Mouse (Mus musculus) gastrocnemius, adult 8-10 months (tissue): ENCODE data around the gene Cradd. TPM values are rescaled to one million over a fixed set of nuclear protein-coding genes. Genes with fewer than 3 reads are reported as not detected.

Source experiments
- DNase-seq, 2 experiments: peaks; one replicate each; pipeline ENCODE4 v3.0.0; 2022; ENCODE audit warnings: low spot score in 2 of 2
- total RNA-seq, 4 experiments: library from RNA; stranded (reverse); gene quantifications; 2 replicates each; pipeline ENCODE4 v1.2.4; 2022

The Cradd gene
- total RNA-seq, 4 experiments from 2014 or later, result 6.7 to 18.0 (median 8.4) TPM

DNA sequence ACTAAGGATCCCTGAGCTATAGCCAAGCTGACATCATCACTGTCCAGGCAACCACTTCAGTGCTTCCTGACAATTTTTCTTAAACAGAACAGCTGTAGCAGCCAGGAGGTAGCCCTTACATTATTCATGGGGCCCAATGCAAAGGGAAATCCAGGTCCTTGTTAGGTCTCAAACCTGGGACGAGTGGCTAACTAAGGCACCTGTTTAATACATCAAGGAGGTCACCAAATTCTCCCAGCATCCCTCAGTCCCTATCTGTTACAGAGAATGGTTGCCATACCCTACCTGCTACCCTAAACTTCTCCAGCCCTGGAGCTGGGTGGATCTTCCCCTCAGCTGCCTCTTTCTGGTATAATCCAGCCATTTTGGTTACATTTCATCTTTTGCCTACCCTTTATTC lies 10.9 kb upstream of the Cradd start:
- DNase-seq, result no peak

DNA sequence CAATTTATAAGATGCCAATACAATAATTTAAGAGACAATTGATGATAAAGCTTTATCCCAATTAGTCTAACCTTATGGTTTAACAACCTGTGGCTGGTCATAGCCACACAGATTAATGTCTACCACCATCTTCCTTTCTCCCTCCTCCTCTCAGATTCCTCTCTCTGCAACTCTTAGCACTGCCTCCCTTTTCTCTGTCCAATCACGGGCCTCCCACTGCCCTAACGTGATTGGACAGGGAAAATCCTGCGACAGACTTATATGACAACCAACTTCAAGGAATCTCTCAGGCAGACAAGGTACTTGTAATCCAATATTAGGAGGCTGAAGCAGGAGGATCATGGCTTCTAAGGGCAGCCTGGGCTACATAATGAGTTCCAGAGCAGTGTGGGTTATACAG lies 8.7 kb upstream of the Cradd start:
- DNase-seq, result no peak

DNA sequence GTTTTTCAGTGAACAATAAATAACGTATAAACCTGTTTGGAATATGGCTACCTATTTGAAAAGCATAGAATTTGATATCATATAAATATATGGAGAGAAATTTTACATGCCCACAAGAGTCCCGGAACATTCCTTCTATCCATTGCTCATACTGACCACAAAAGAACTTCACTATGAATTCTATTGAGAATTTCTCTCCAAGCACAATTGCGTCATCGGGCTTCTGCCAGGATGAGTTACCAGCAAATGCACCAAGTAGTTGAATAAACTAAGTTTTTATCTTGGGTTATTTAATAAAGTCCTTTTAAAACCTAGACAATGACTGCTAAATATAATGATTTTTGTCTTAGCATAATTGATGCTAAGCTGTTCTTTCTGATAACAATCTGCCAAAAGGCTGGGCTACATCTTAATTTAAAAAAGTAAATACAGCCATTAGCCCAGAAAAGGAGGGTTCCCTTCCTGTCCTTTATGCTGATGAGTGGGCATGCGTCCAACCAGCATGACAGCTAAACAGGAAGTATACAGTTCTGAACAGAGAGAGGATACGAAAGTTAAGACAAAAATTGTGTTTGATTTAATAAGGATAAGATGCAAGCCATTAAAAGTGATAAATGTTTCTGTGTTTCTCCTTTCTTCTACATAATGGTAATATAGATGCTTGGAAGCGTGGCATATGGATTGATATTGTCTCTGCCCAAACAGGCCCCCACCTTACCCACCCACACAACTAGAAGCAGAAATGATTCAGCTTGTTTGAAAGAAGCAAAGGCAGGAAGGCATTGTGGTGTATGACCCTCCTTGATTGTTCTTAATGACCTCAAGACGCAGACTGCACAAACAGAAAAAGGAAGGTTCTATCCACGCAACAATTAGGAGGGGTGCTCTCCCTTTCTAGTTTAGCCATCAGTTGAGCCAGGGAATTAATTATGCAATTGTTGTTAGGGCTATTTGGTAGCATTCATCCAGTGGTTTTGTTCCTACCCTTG lies 6.7 kb upstream of the Cradd start:
- no peak for DNase-seq

DNA sequence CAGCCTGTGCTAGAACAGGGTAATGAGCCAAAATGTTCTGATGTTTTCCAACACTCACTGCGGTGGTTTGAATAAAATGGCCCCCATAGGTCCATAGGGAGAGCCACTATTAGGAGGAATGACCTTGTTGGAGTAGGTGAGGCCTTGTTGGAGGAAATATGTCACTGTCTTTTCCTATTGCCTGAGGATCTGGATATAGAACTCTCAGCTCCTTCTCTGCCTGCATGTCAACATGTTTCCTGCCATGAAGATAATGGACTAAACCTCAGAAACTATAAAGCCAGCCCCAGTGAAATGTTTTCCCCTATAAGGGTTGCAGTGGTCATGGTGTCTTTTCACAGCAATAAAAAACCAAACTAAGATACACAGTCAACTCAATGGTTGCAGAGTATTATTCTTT lies 6.0 kb upstream of the Cradd start:
- DNase-seq, result no peak

DNA sequence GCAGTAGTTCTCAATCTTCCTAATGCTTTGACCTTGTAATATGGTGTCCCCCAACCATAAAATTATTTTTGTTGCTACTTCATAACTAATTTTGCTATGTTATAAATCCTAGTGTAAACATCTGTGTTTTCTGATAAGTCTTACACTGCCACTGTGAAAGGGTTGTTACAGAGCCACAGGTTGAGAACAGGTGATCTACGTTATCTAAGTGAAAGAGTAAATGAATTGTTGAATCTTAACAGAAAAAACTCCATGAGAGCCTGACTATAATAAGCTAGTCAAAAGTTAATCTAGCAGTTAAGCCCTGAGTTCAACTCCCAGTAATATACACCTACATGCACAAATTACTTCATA lies 322 bp upstream of the Cradd start:
- DNase-seq, result no peak

DNA sequence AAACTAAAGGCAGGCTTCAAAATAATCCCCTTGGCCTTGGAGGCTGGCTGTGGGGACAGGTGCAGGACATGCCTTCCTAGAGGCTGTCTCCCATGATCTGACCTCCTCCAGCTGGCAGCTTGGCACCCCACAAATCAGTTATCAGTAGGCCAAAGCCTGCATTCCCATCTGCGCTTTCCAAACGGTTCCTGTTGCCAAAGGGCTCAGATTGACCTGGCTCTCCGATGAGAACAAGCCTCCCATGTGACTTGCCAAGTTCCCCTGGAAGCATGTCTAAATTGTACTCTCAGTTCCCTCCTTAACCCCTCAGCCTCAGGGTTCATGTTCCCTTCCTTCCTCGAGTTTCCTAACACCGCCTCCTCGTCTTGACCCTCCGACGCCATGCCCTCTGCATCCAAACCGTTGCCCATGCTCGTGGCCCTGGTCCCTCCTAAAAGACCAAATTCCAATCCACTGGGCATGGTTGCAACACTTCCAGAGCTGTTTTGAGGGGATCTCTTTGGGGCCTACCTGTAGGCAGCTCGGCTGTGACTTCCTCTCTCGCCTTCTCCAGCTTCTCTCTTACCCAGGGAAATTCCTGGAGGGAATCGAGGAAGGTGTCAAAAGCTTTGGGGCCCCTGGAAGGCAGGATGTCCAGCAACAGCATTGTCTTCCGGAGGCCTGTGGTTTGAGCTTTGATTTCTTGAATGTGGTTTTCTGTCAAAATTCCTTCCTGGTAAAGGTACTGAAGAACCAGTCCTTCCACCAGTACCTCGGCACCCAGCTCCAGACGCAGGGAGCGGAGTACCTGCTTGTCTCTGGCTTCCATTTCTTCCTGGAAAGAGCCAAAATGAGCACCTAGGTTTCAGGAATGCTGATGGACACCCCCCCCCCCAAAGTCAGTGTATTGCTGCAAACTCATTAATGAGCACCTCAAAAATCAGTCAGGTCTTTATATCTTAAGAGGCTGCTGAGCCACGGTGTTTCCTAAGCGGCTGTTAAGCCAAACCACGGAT lies 1.6 kb downstream of the Cradd start:
- DNase-seq, result peak; percentile 80 to 91

DNA sequence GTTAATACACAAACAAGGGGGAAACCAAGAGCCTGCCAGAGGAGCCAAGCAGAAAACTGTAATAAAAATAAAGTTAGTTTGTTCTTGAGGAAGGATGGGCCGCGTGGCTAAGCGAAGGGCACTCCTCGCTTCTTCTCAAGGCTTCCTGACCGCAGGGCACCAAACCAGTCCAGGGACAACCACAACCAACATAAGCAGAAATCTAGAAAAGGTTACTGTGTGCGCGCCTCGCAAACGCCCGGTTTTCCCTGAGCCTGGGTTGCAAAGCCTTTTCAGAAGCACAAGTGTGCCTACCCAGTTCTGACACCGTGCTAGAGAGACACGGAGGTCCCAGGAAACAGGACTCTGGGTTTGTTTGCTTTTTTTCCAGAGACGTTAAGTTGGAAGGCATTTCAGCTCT lies 4.9 kb downstream of the Cradd start:
- no peak for DNase-seq

DNA sequence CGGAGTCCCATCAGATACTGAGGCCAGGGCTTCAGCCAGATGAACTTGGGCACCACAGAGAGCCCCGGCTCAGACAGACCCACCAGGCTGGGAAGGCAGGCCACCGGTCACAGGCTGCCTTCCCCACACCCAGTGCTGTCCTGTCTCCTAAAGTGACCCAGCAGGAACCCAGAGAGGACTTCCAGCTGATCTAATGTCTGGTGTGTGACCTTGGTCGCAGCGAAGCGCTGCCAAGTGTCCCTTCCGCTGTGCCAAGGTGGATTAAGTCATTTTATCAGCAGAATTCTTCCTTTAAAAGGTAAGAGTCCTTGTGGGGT lies 5.6 kb downstream of the Cradd start:
- DNase-seq, result peak; percentile 45 to 64

DNA sequence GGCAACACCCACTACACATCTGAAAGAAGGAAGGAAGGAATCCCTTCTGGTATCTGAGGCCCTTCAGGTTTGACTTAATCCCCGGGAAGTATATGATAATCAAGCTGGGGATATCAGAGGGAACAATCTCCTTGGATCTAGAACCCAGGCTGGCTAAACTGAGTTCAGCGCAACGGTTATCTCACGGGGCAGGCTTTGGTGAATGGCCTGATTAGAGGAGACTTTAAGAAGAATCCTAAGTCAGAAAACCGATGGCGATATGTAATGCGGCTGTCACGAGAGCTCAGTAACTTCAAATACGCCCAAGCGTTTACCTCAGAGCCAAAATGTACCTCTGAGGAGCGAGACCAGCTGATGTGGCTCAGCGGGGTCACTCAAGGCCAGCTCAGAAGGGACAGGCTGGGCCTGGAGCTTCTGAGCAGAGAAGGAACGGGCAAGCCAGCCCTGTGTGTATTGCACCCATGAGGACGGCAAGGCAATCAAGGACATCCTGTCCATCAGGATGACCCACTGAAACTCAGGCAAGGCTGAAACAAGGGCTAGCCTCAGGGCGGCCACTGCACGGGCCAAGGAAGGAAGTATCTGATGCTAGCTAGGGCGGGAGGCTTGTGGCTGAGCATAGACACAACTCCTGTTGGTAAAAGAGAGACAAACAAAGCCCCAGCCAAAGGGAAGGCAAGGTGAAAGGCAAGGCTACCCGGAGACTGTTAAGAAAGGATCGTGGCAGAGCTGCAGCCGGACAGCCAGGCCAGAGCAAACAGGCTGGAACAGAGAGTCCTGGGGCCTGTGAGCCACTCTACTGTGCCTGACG lies 6.1 kb downstream of the Cradd start:
- DNase-seq, result peak; percentile 39 to 61

DNA sequence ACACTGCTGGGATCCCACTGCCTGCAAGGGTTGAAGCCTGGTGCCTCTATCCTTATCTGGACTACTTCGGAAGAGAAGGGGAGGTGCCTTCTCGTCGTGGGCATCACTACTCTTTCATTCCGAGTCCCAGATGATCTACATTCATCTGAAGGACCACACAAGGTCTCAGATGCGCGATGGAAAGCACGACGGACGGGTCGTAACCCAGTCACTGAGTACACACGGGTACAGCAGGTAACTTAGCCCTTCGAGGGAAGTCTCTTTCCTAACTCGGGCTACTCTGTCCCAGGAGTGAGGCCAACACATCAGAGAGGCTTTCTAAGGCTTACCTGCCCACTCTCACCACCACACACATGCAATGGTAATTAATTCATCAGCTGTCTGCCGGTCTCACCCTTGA lies 6.8 kb downstream of the Cradd start:
- DNase-seq, result no peak

DNA sequence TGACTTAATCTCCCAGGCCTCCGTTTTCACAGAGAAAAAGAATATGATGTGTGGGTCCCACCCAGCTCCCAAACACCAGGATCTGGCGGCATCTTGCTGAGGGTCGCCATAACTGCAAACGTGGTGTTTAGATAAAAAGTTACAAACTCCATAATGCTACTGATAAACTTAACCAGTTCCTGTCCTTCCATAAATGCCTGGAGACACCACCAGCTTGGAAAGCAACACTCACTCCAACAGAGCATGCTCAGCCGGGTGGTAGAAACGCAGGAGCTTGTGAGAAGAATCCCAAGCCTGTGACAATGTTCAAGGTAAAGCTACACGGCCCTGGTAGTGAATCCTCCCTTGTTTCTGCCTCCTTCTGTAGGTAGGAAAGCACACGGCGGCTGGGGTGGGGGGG lies 7.3 kb downstream of the Cradd start:
- no peak for DNase-seq

DNA sequence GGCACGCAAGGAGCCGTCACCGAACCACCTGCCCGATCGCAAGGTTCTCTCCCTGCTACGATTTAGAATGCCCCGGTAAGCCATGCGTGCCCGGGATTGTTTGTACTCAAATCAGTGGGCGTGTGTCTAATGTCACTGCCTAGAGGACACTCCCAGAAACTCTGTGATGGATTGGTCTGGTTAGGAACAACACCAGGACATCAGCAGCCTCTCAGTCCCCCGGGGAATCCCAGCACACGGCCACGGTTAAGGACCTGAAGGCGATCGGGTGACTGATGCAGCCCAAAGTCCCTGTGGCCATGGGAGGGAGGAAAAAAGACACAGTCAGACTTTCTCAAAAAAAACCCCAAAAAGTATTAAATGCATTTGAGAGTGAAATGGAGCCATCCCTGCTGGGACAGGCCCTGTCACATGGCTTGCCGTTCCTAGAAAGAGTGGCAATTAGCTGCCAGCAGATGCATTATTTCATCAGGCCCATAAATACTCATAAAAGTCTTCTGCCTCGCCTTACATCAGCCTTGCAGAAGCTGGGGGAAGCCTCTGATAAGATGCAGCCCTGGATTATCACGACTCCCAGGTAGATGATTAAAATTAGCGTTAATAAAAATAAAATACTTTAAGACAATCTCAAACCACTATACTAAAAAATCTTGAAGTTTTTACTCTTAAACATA lies 8.0 kb downstream of the Cradd start:
- no peak for DNase-seq

DNA sequence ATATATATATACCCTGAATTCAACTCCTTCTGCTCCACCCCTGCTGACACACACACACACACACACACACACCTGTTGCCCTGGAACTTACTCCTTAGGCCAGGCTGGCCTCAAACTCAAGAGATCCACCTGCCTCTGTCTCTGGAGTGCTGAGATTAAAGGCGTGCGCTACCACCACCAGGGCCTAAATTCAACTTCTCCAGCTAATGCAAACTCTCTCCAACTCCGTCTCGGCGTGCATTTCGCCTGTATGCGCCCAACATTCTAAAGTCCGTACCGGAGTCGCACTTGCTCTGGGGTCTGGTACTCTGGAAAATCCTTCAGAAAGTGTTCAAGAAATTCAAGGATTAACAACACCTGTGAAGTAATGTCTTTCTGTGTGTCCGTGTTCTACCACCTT lies 8.6 kb downstream of the Cradd start:
- DNase-seq, result no peak

DNA sequence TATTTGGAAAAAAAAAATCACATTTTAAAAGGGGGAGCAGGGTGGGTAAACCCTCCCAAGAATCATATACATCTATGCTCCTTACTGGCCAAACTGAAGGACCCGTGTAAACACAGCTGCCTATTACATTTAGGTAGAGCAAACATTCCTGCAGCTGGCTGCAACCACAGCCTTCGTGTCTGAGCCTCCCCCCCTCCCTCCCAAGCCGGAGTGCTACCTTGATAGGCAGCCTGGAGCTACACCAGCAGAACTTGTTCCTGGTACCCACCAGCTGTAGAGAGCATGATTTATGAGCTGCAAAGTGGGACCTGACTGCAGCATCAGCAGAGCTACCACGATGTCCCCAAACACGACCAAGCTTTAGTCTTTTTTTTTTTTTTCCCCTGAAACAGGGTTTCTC lies 9.9 kb downstream of the Cradd start:
- peak in 1 of 2 experiments; percentile 31 for DNase-seq

DNA sequence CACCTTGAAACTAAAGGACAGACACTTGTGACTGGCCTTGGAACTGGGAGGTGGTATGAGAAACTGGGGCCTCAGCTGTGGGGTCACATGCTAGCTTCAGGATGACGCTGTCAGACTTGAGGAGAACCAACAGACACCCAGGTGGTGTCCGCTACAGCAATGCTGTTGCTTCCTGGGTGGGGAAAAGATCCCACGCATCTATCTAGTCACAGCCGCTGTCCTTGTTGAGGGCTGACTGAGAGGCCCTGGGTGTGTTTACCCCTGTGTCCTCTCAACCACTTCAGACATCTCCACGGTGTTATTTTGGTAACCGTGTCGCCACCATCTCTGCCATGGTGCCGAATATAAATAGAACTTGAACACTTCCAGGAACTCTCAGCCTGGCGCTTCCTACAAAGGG lies 10.4 kb downstream of the Cradd start:
- peak; percentile 31 to 60 for DNase-seq

DNA sequence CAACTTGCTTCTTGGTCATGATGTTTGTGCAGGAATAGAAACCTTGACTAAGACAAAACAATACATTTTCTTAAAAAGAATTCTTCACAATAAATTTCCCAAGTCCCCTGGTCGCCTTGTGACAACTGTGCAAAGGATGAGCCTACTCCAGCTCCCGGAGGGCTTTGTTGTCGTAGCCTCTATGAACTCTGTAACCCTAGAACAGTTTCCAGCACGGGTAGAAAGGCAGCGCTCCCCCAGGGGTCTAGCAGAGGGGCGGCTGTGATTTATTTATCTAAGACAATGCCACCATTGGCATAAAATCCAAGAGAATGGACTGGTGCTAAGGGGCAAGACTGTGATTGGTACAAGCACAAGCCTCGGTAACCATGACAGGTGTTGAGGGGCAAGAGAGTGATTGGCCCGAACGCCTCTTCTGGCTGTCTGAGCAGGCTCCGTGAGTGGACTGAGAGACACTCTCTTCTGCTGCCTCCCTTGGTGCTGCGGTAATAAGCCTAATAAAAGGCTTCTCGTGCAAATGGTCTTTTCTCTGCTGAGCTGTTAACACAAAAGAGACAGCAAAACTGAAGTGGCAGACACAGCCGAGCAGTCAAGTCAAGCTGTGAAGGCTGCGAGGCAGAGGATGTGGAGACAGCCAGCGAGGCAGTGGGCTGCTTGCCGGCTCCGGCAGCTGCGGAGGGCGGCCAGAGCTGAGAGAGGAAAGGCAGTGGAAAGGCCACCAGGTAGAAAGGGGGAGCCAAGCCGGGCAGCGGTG lies 13.1 kb downstream of the Cradd start:
- no peak for DNase-seq

DNA sequence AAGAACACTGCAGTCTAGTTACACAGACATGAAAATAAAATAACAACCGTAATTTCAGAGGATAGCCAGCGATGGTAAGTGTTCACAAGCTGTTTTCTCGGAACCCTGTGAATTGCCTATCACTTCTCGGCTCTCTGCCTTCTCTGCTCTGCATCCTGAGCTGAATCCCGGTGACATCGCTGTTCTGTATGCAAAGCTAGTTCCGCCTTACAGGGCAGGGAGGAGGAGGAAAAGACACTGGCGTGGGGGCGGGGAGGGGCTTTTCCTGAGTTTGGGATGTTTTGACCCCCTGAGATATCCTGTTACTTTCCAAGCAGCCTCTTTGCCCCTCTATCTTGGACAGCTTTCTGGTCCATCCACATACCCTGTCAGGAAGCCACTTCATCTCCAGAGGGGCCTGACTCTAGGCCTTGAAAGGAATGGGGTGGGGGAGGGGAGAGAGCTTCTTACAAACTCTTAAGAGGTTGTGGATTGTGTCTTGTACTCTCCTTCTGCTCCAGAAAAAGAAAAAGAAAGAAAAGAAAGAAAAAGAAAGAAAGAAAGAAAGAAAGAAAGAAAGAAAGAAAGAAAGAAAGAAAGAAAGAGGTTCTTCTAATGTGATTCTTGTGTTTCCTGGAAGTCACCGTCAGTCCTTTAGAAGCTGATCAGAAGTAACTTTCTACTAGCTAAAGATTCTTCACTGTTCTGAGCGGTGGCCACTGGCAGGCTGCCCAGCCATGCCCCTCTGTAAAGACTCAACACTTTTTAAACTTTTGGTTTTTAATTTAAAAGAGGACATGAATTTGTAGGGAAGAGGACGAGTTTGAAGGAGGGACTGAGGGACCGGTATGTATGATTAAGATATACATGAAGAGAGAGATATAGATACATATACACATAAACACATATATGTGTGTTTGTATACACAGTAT lies 14.3 kb downstream of the Cradd start:
- no peak for DNase-seq

DNA sequence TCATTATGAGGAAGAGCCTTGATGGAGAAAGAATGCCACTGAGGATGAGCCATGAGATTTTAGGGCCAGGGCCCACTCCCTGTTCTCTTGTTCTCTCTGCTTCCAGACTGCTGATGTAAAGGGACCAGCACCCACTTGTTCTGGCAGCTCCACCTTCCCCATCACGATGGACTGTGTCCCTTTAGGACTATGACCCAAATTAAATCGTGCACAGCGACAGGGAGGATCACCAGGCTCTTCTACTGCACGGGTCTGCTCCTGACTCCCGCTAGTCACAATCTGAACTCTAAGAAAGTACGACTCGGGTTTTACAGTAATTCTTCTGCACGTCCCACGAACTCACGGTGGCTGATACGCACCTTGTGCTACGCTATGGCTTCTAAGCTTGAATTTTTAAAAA lies 14.9 kb downstream of the Cradd start:
- DNase-seq, result no peak

DNA sequence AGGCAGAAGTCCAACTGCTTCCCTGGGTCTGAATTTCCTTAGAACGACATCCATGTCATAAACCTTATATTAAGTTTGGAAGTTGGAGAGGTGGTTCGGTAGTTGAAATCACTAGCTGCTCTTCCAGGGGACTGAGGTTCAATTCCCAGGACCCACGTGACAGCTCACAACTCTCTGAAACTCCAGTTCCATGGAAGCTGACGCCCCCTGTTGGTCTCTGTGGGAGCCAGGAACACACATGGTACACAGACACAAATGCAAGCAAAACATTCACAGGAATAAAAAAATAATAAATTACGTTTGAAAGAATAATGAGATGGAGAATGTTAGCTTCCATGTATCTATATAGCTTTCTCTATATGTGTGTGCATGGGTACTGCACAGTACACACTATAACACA lies 16.0 kb downstream of the Cradd start:
- DNase-seq, result no peak
